Mouse (Mus musculus) MEL (cell line): ENCODE measurements around the gene Sppl3. TPM values are rescaled to one million over a fixed set of nuclear protein-coding genes. Genes with fewer than 3 reads are reported as not detected.

Source experiments
- DNase-seq: peaks from one replicate; pipeline ENCODE4 v3.0.0; 2011; ENCODE audit warnings: low read depth, low spot score
- H3K27ac ChIP-seq: 2 replicates; pipeline ENCODE4 v1.5.1; 2012; ENCODE audit warnings: low read depth, mild to moderate bottlenecking, control low read depth, low read length, moderate library complexity; ENCODE audit not compliant: control insufficient read depth
- H3K27me3 ChIP-seq, 2 experiments: fragments of 150-350 bp in 1 of 2; sonication (generic) in 1 of 2; 2 replicates each; pipeline ENCODE4 v1.6.1; 2012; ENCODE audit warnings: low read length in 2 of 2, mild to moderate bottlenecking in 2 of 2, improper control_type of control experiment in 1 of 2, moderate library complexity in 1 of 2; ENCODE audit not compliant: insufficient read depth in 2 of 2, control insufficient read depth in 1 of 2
- H3K36me3 ChIP-seq, 2 experiments: 2 replicates each; pipeline ENCODE4 v1.6.1; 2012 to 2014; ENCODE audit warnings: low read length in 2 of 2, improper control_type of control experiment in 1 of 2, inconsistent platforms in 1 of 2, mild to moderate bottlenecking in 1 of 2; ENCODE audit not compliant: insufficient read depth in 2 of 2, control insufficient read depth in 1 of 2
- H3K4me1 ChIP-seq, 2 experiments: fragments of 150-350 bp in 1 of 2; sonication (generic) in 1 of 2; 2 replicates each; pipeline ENCODE4 v1.6.1; 2012; ENCODE audit warnings: low read length in 2 of 2, improper control_type of control experiment in 1 of 2, mild to moderate bottlenecking in 1 of 2; ENCODE audit not compliant: insufficient read depth in 2 of 2, control insufficient read depth in 1 of 2
- H3K4me3 ChIP-seq, 2 experiments: fragments of 150-350 bp in 1 of 2; sonication (generic) in 1 of 2; 2 replicates each; pipeline ENCODE4 v1.5.1; 2012; ENCODE audit warnings: low read depth in 2 of 2, low read length in 2 of 2, mild to moderate bottlenecking in 2 of 2, moderate library complexity in 2 of 2, control low read depth in 1 of 2, improper control_type of control experiment in 1 of 2; ENCODE audit not compliant: control insufficient read depth in 1 of 2, insufficient read depth in 1 of 2
- H3K79me2 ChIP-seq: 2 replicates; pipeline ENCODE4 v1.6.1; 2012; ENCODE audit warnings: mild to moderate bottlenecking, low read length, moderate library complexity; ENCODE audit not compliant: control insufficient read depth, poor library complexity, insufficient read depth
- H3K9ac ChIP-seq: 2 replicates; pipeline ENCODE4 v1.6.1; 2012; ENCODE audit warnings: low read depth, mild to moderate bottlenecking, control low read depth, low read length, moderate library complexity; ENCODE audit not compliant: control insufficient read depth, poor library complexity, severe bottlenecking
- H3K9me3 ChIP-seq: fragments of 150-350 bp; sonication (generic); replicated peaks from 2 replicates; pipeline ENCODE4 v1.6.1; 2012; ENCODE audit warnings: mild to moderate bottlenecking, low read length, improper control_type of control experiment, moderate library complexity; ENCODE audit not compliant: insufficient read depth
- ELF1 ChIP-seq: IDR thresholded peaks from 2 replicates; pipeline ENCODE4 v1.6.1; 2014; ENCODE audit warnings: low read depth, mild to moderate bottlenecking, inconsistent platforms, low read length, improper control_type of control experiment, moderate library complexity
- GATA1 ChIP-seq: IDR thresholded peaks from 2 replicates; pipeline ENCODE4 v1.6.1; 2011; ENCODE audit warnings: low read depth, low read length, improper control_type of control experiment
- HCFC1 ChIP-seq: IDR thresholded peaks from 2 replicates; pipeline ENCODE4 v1.6.1; 2012; ENCODE audit warnings: low read depth, mild to moderate bottlenecking, inconsistent platforms, low read length, improper control_type of control experiment, moderate library complexity
- KAT2A ChIP-seq: conservative IDR thresholded peaks from 2 replicates; pipeline ENCODE4 v1.6.1; 2012; ENCODE audit warnings: low read depth, low read length, improper control_type of control experiment, inconsistent platforms
- MAFK ChIP-seq: IDR thresholded peaks from 2 replicates; pipeline ENCODE4 v1.6.1; 2011; ENCODE audit warnings: low read depth, mild to moderate bottlenecking, low read length, improper control_type of control experiment, borderline replicate concordance
- MXI1 ChIP-seq: IDR thresholded peaks from 2 replicates; pipeline ENCODE4 v1.6.1; 2011; ENCODE audit warnings: mild to moderate bottlenecking, low read depth, low read length, improper control_type of control experiment
- POLR2A ChIP-seq, 2 experiments: IDR thresholded peaks; 2 replicates each; pipeline ENCODE4 v1.6.1; 2011 to 2012; ENCODE audit warnings: low read length in 2 of 2, mild to moderate bottlenecking in 2 of 2, control low read depth in 1 of 2, improper control_type of control experiment in 1 of 2, low read depth in 1 of 2, moderate library complexity in 1 of 2; ENCODE audit not compliant: control insufficient read depth in 1 of 2, insufficient read depth in 1 of 2, poor library complexity in 1 of 2
- RCOR1 ChIP-seq: IDR thresholded peaks from 2 replicates; pipeline ENCODE4 v1.6.1; 2012; ENCODE audit warnings: low read depth, mild to moderate bottlenecking, inconsistent platforms, low read length, improper control_type of control experiment
- TAL1 ChIP-seq: IDR thresholded peaks from 2 replicates; pipeline ENCODE4 v1.6.1; 2012; ENCODE audit warnings: mild to moderate bottlenecking, inconsistent platforms, low read length, moderate library complexity, mixed read lengths
- TBP ChIP-seq: IDR thresholded peaks from 2 replicates; pipeline ENCODE4 v1.8.0; 2011; ENCODE audit warnings: low read depth, low read length, improper control_type of control experiment
- ZKSCAN1 ChIP-seq: IDR thresholded peaks from 2 replicates; pipeline ENCODE4 v1.6.1; 2012; ENCODE audit warnings: low read depth, mild to moderate bottlenecking, inconsistent platforms, low read length, improper control_type of control experiment, moderate library complexity
- ZMIZ1 ChIP-seq: IDR thresholded peaks from 2 replicates; pipeline ENCODE4 v1.6.1; 2012; ENCODE audit warnings: low read depth, mild to moderate bottlenecking, inconsistent platforms, low read length, improper control_type of control experiment, moderate library complexity
- polyA plus RNA-seq, 2 experiments: library from polyadenylated mRNA; stranded (reverse) in 1 of 2; unstranded in 1 of 2; fragments of >175 nt in 1 of 2; fragments of >200 nt in 1 of 2; gene quantifications; 2 replicates each; pipeline versions ENCODE4 v1.2.1 to v1.2.4; 2012; ENCODE audit warnings: low replicate concordance in 2 of 2, low read depth in 1 of 2; ENCODE audit not compliant: insufficient read length in 2 of 2, insufficient read depth in 1 of 2, missing spikeins in 1 of 2
- total RNA-seq: library from RNA; depleted of rRNA; stranded (reverse); fragments of 300-350 nt; gene quantifications from 2 replicates; pipeline ENCODE4 v1.2.3, GENCODE M21; 2012

Sppl3 gene
- total and polyA plus RNA-seq, 3 experiments = 25.8 to 50.9 TPM; not detected in 1

- no peaks in the 10 kb centered on the region for H3K79me2 ChIP-seq
- peaks cover 0 to 24% of the 10 kb centered on the region in 2 experiments; a peak in 2 of 4 replicates for H3K36me3 ChIP-seq
- H3K27ac ChIP-seq = no peak overlapping the region
- DNase-seq = no peak
- 0 out of 4 replicates have a peak, but pooled peaks of 1 of the 2 experiments have one; percentile 26 for TF ChIP-seq POLR2A (IDR thresholded peaks at IDR 0.05; ENCODE audit: control insufficient read depth in 1 of 2, insufficient read depth in 1 of 2, low read depth in 1 of 2, low read length in 2 of 2, poor library complexity in 1 of 2)
- TF ChIP-seq ZKSCAN1 = no peak
- no peaks in the 10 kb centered on the region for H3K4me1 ChIP-seq
- no peak overlapping the region for H3K4me3 ChIP-seq
- no peaks in the 10 kb centered on the region for H3K9me3 ChIP-seq
- no peak overlapping the region for H3K9ac ChIP-seq
- H3K27me3 ChIP-seq = no peaks in the 10 kb centered on the region
Observed at GRCm38 (mm10) chr5:115145976-115146746, 135.2 kb downstream of the Sppl3 start.

GRCm38 (mm10) chr5:115146747-115147130 is 135.8 kb downstream of the Sppl3 start:
- Histone ChIP-seq H3K27me3 (no peaks in the 10 kb centered on the region), H3K9me3 (no peaks in the 10 kb centered on the region), H3K4me3 (no peak overlapping the region), H3K4me1 (no peaks in the 10 kb centered on the region), H3K9ac (no peak overlapping the region), H3K27ac (no peak overlapping the region)
- DNase-seq = no peak
- TF ChIP-seq TBP = no peak
- TF ChIP-seq, all 39 proteins: peak for 0
- H3K36me3 ChIP-seq = peaks cover 0 to 24% of the 10 kb centered on the region in 2 experiments; a peak in 2 of 4 replicates
- peaks cover 2% of the 10 kb centered on the region for H3K79me2 ChIP-seq

- no peaks in the 10 kb centered on the region for H3K4me1 ChIP-seq
- peaks cover 6% of the 10 kb centered on the region for H3K79me2 ChIP-seq
- no peak overlapping the region for H3K9ac ChIP-seq
- no peak overlapping the region for H3K4me3 ChIP-seq
- no peak overlapping the region for H3K27ac ChIP-seq
- no peaks in the 10 kb centered on the region for H3K9me3 ChIP-seq
- H3K36me3 ChIP-seq = peaks cover 0 to 24% of the 10 kb centered on the region in 2 experiments; a peak in 2 of 4 replicates
- TF ChIP-seq MXI1 (no peak), GATA1 (no peak)
- TF ChIP-seq, all 39 proteins: peak for 0
- no peak for DNase-seq
- H3K27me3 ChIP-seq = no peaks in the 10 kb centered on the region
Observed at GRCm38 (mm10) chr5:115147388-115147787, 136.5 kb downstream of the Sppl3 start.

GRCm38 (mm10) chr5:115148378-115148777 is 137.4 kb downstream of the Sppl3 start:
- H3K4me1 ChIP-seq = 0 out of 4 replicates have a peak, but pooled peaks cover 0 to 2% of the 10 kb centered on the region in 2 experiments
- no peak for TF ChIP-seq ELF1
- peak in 1 of 2 experiments; percentile 8; a peak in 1 of 4 replicates for TF ChIP-seq POLR2A (IDR thresholded peaks at IDR 0.05; ENCODE audit: control insufficient read depth in 1 of 2, insufficient read depth in 1 of 2, low read depth in 1 of 2, low read length in 2 of 2, poor library complexity in 1 of 2)
- TF ChIP-seq ZMIZ1 = no peak
- no peak for TF ChIP-seq MAFK
- no peak for TF ChIP-seq HCFC1
- TF ChIP-seq TAL1 = no peak
- no peak for TF ChIP-seq RCOR1
- no peak for TF ChIP-seq KAT2A
- no peak overlapping the region for H3K27ac ChIP-seq
- H3K9ac ChIP-seq = no peak overlapping the region
- DNase-seq = no peak
- no peak overlapping the region for H3K4me3 ChIP-seq
- peaks cover 7 to 26% of the 10 kb centered on the region in 2 experiments for H3K36me3 ChIP-seq
- H3K27me3 ChIP-seq = no peaks in the 10 kb centered on the region
- H3K9me3 ChIP-seq = no peaks in the 10 kb centered on the region
- peaks cover 16% of the 10 kb centered on the region for H3K79me2 ChIP-seq
